Comparison of ENCODE assay signal across 8 mouse cellular contexts in the genomic region with DNA sequence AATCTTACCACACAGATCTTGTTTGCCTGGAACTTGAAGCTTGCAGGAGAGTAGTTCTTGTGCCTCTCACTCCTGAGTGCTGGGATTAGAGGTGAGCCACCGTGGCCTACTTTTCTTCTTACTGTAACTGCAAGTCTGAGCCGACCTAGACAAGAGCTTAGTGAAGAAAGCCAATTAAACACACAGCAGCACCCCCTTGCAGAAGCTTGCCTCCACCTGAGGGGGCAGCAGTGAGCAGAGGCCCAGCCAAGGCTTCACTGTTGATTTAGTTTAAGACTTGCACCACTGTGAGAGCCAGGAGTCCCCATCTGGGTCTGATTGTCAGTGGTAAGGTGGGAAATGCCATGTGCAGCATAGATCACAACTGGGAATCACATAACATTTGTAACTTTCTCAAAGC. TPM values are rescaled to one million over a fixed set of nuclear protein-coding genes. Genes with fewer than 3 reads are reported as not detected.
A peak's percentile ranks its signal among the peaks of the same experiment; 100 is the strongest.
DNase-seq lines count a peak whose midpoint lies in the region; ATAC-seq and TF ChIP-seq lines count a peak whose summit lies in the region.

No protein-coding gene starts in this region.

- TF ChIP-seq POLR2A in embryonic fibroblast, embryonic 13.5 days (IDR thresholded peaks at IDR 0.05; ENCODE audit: low read depth, low read length), result no peak

- H3K4me2 ChIP-seq in kidney, embryonic 15.5 days, result no peak overlapping the region
- no peak overlapping the region for H3K4me2 ChIP-seq in liver, embryonic 12.5 days

- no peak overlapping the region for H3K9ac ChIP-seq in kidney, embryonic 15.5 days
- no peak overlapping the region for H3K9ac ChIP-seq in liver, embryonic 12.5 days

- peaks cover 65% of the 10 kb centered on the region for H3K36me3 ChIP-seq in kidney, embryonic 15.5 days
- peaks cover 96% of the 10 kb centered on the region for H3K36me3 ChIP-seq in liver, embryonic 12.5 days

- H3K27me3 ChIP-seq in kidney, embryonic 15.5 days, result no peaks in the 10 kb centered on the region
- H3K27me3 ChIP-seq in liver, embryonic 12.5 days (replicated peaks), result no peaks in the 10 kb centered on the region

- peak; percentile 39 for DNase-seq in right cerebral cortex, adult 18-20 months
- no peak for DNase-seq in right cerebral cortex, postnatal 36 days (ENCODE audit: low spot score in 2 of 2)
- DNase-seq in adrenal gland, postnatal 4 days (ENCODE audit: low spot score in 2 of 2), result peak; percentile 42 to 49
- DNase-seq in thymus, postnatal 14 days, result peak; percentile 74

- no peak overlapping the region for H3K4me3 ChIP-seq in embryonic fibroblast, embryonic 13.5 days (ENCODE audit: insufficient read depth, low read length)
- H3K4me3 ChIP-seq in kidney, embryonic 15.5 days (replicated peaks), result no peak overlapping the region
- H3K4me3 ChIP-seq in liver, embryonic 12.5 days, result no peak overlapping the region

- 42% methylated on average over 2 of the region's 2 CpGs for WGBS in kidney, embryonic 15.5 days
- WGBS in liver, embryonic 12.5 days (ENCODE audit: insufficient replicate concordance), result 52% methylated on average over 2 of the region's 2 CpGs

- H3K9me3 ChIP-seq in kidney, embryonic 15.5 days (replicated peaks), result no peaks in the 10 kb centered on the region
- no peaks in the 10 kb centered on the region for H3K9me3 ChIP-seq in liver, embryonic 12.5 days (replicated peaks)

- no peaks in the 10 kb centered on the region for H3K4me1 ChIP-seq in embryonic fibroblast, embryonic 13.5 days (ENCODE audit: control insufficient read depth, insufficient read depth, low read length)
- H3K4me1 ChIP-seq in kidney, embryonic 15.5 days, result no peaks in the 10 kb centered on the region
- H3K4me1 ChIP-seq in liver, embryonic 12.5 days, result no peaks in the 10 kb centered on the region

- TF ChIP-seq CTCF in embryonic fibroblast, embryonic 13.5 days (IDR thresholded peaks at IDR 0.05; ENCODE audit: borderline replicate concordance, insufficient read depth, low read length), result peak; percentile 84

- H3K27ac ChIP-seq in embryonic fibroblast, embryonic 13.5 days (ENCODE audit: insufficient read depth, low read length), result no peak overlapping the region
- no peak overlapping the region for H3K27ac ChIP-seq in kidney, embryonic 15.5 days
- H3K27ac ChIP-seq in liver, embryonic 12.5 days, result no peak overlapping the region

- 0 out of 2 replicates have a peak, but pooled peaks have one; percentile 46 for ATAC-seq in kidney, embryonic 15.5 days (replicated peaks; ENCODE audit: low FRiP score)
- ATAC-seq in liver, embryonic 12.5 days, result 0 out of 2 replicates have a peak, but pooled peaks have one; percentile 40
- peak; percentile 76; the same call in 1 of the 2 replicates for ATAC-seq in neutrophil, adult 5-6 weeks (ENCODE audit: extremely low read depth, insufficient number of reproducible peaks, low FRiP score, poor library complexity, severe bottlenecking)

RNA-seq across cellular contexts. Expression of gene Kif14, which starts 58.8 kb away (rescaled TPM):
- 1 to 10 TPM; 5.8 to 7.7 TPM for total RNA-seq in adrenal gland, postnatal 4 days (2021)
- 7.3 and 14.6 TPM in 2 replicates for polyA plus RNA-seq in embryonic fibroblast, embryonic 13.5 days (2011; ENCODE audit: insufficient read length, low read depth, missing spikeins)
- polyA plus RNA-seq in kidney, embryonic 15.5 days (2015; fragmentation: Nextera tagmentation; extraction: Ambion mirVana), result 5.0 and 5.5 TPM in 2 replicates
- 11.2 and 11.3 TPM in 2 replicates for polyA plus RNA-seq in liver, embryonic 12.5 days (2016; fragmentation: Nextera tagmentation; extraction: Ambion mirVana)
- total RNA-seq in neutrophil, adult 5-6 weeks (2017), result 0.12 TPM in 2 replicates

Comparison
In these comparisons a context has a peak if more than half of its experiments do, and no peak if none do; other contexts are left out.
1. DNase-seq: peak in right cerebral cortex, adult 18-20 months (single experiment), adrenal gland, postnatal 4 days (2 of 2) and thymus, postnatal 14 days (single experiment); none in right cerebral cortex, postnatal 36 days (0 of 2).
2. Peak in every context shown above with its lines, with median percentiles within 50 percentile points of each other: ATAC-seq.